Mouse (Mus musculus) megakaryocyte, embryonic 14.5 days (primary cell): ENCODE measurements around the gene Tbx20.

Experiments used
- FLI1 ChIP-seq: IDR thresholded peaks from 2 replicates; pipeline ENCODE4 v1.6.1; 2012; ENCODE audit warnings: low read length, inconsistent platforms, mixed read lengths
- GATA1 ChIP-seq: IDR thresholded peaks from 3 replicates; pipeline ENCODE4 v1.6.1; 2012; ENCODE audit warnings: mixed read lengths, low read length, inconsistent platforms, borderline replicate concordance

GRCm38 (mm10) chr9:24774160-24774969 lies at the start of gene Tbx20:
- no peak for TF ChIP-seq GATA1
- TF ChIP-seq FLI1: no peak
